Mouse (Mus musculus) bone marrow, adult 2 months (tissue): ENCODE data around the gene Tmem151a.

Source experiments
- CTCF ChIP-seq: fragments of 200-500 bp; IDR thresholded peaks from 2 replicates; pipeline ENCODE4 v1.5.1; 2011; ENCODE audit warnings: low read length, control low read depth; ENCODE audit not compliant: control insufficient read depth, insufficient read depth
- POLR2A ChIP-seq: fragments of 200-500 bp; IDR thresholded peaks from 2 replicates; pipeline ENCODE4 v1.6.1; 2011; ENCODE audit warnings: low read depth, mild to moderate bottlenecking, control low read depth, low read length, borderline replicate concordance; ENCODE audit not compliant: control insufficient read depth

DNA sequence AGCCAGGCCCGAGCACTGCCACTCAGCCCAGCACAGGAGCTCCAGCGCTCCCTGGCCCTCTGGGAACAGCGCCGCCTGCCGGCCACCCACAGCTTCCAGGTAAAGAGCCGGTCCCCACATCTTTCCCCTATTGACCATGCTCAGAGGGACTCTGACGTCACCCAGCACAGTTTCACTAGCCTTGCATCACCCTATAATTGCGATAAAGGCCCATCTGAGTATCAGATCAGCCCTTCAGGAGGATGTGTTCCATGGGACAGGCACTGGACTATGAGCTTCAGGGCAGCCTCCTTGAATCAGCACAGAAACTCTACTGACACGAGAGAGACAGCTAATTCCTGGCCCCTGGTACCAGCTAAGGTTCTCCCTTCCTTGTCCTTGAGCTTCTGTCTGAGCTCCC lies 31.4 kb downstream of the Tmem151a start:
- TF ChIP-seq CTCF, result peak; percentile 63; the same call in 1 of the 2 replicates
- no peak for TF ChIP-seq POLR2A
